ENCODE assay signal across 11 mouse cellular contexts in genomic region chr5:64422787-64423587, GRCm38 (mm10).
A peak's percentile ranks its signal among the peaks of the same experiment; 100 is the strongest.
DNase-seq lines count a peak whose midpoint lies in the region; ATAC-seq and TF ChIP-seq lines count a peak whose summit lies in the region.
"Had no signal": no experiment of that assay in that cellular context is flagged by ENCODE, and none has a peak within 500 bp of the region (broad histone marks: within the 10 kb centered on the region; RNA-seq: fewer than 3 reads in every experiment).

No protein-coding gene starts in this region.

- TF ChIP-seq CTCF in kidney, postnatal 0 days (IDR thresholded peaks at IDR 0.05; ENCODE audit: low read depth), result no peak

- peak overlapping the region; percentile 7; the same call in 1 of the 2 replicates for H3K27ac ChIP-seq in embryonic facial prominence, embryonic 13.5 days
- H3K27ac ChIP-seq in hindbrain, embryonic 11.5 days (ENCODE audit: low read depth, low read length), result no peak overlapping the region
- peak overlapping the region; percentile 58; the same call in 1 of the 2 replicates for H3K27ac ChIP-seq in kidney, postnatal 0 days
- no peak overlapping the region for H3K27ac ChIP-seq in neural tube, embryonic 13.5 days (replicated peaks)
- H3K27ac ChIP-seq: liver, embryonic 14.5 days had no signal

- no peak for ATAC-seq in embryonic facial prominence, embryonic 13.5 days (ENCODE audit: insufficient number of reproducible peaks, insufficient read depth, low FRiP score, low TSS enrichment, low read depth)
- ATAC-seq in hindbrain, embryonic 11.5 days (ENCODE audit: low FRiP score), result peak; percentile 40; the same call in 1 of the 2 replicates
- ATAC-seq in kidney, postnatal 0 days (replicated peaks; ENCODE audit: low FRiP score, low read depth), result peak; percentile 65
- ATAC-seq in neural tube, embryonic 13.5 days (ENCODE audit: low read depth), result peak; percentile 36; the same call in 1 of the 2 replicates
- no peak for ATAC-seq in megakaryocyte-erythroid progenitor cell, adult 5-6 weeks (replicated peaks; ENCODE audit: low FRiP score, low TSS enrichment, poor library complexity, severe bottlenecking)

- WGBS in embryonic facial prominence, embryonic 13.5 days, result 23% methylated on average over 13 of the region's 13 CpGs
- 38% methylated on average over 13 of the region's 13 CpGs for WGBS in hindbrain, embryonic 11.5 days
- WGBS in kidney, postnatal 0 days, result 15% methylated on average over 13 of the region's 13 CpGs
- 10% methylated on average over 13 of the region's 13 CpGs for WGBS in neural tube, embryonic 13.5 days

- no peak overlapping the region for H3K9ac ChIP-seq in embryonic facial prominence, embryonic 13.5 days
- no peak overlapping the region for H3K9ac ChIP-seq in hindbrain, embryonic 11.5 days (ENCODE audit: low read depth, low read length)
- no peak overlapping the region for H3K9ac ChIP-seq in kidney, postnatal 0 days (ENCODE audit: low read depth, low read length)
- no peak overlapping the region for H3K9ac ChIP-seq in neural tube, embryonic 13.5 days
- H3K9ac ChIP-seq: liver, embryonic 14.5 days had no signal

- no peak overlapping the region for H3K4me3 ChIP-seq in embryonic facial prominence, embryonic 13.5 days
- H3K4me3 ChIP-seq in hindbrain, embryonic 11.5 days (ENCODE audit: low read depth, low read length), result no peak overlapping the region
- H3K4me3 ChIP-seq in kidney, postnatal 0 days (replicated peaks; ENCODE audit: low read depth, low read length), result no peak overlapping the region
- H3K4me3 ChIP-seq in neural tube, embryonic 13.5 days, result no peak overlapping the region

- H3K4me1 ChIP-seq in embryonic facial prominence, embryonic 13.5 days, result peaks cover 12% of the 10 kb centered on the region
- H3K4me1 ChIP-seq in hindbrain, embryonic 11.5 days (replicated peaks; ENCODE audit: control insufficient read depth, insufficient read depth, low read length), result no peaks in the 10 kb centered on the region
- H3K4me1 ChIP-seq in kidney, postnatal 0 days (replicated peaks; ENCODE audit: insufficient read depth, low read length), result peaks cover 8% of the 10 kb centered on the region; the same call in 1 of the 2 replicates
- peaks cover 10% of the 10 kb centered on the region for H3K4me1 ChIP-seq in neural tube, embryonic 13.5 days (replicated peaks)

- no peaks in the 10 kb centered on the region for H3K36me3 ChIP-seq in embryonic facial prominence, embryonic 13.5 days
- no peaks in the 10 kb centered on the region for H3K36me3 ChIP-seq in hindbrain, embryonic 11.5 days (ENCODE audit: control insufficient read depth, insufficient read depth, low read length)
- H3K36me3 ChIP-seq in kidney, postnatal 0 days (ENCODE audit: insufficient read depth, low read length), result no peaks in the 10 kb centered on the region
- H3K36me3 ChIP-seq in neural tube, embryonic 13.5 days, result no peaks in the 10 kb centered on the region
- H3K36me3 ChIP-seq: G1E had no signal

- H3K4me2 ChIP-seq in embryonic facial prominence, embryonic 13.5 days, result no peak overlapping the region
- H3K4me2 ChIP-seq in hindbrain, embryonic 11.5 days (replicated peaks; ENCODE audit: low read depth, low read length), result no peak overlapping the region
- no peak overlapping the region for H3K4me2 ChIP-seq in kidney, postnatal 0 days (ENCODE audit: low read length)
- H3K4me2 ChIP-seq in neural tube, embryonic 13.5 days, result no peak overlapping the region

- intact Hi-C loops in gastrocnemius, postnatal 36 days (cut with DNase I), result no loop called here

- peaks cover 5% of the 10 kb centered on the region; the same call in 1 of the 2 replicates for H3K9me3 ChIP-seq in embryonic facial prominence, embryonic 13.5 days
- H3K9me3 ChIP-seq in hindbrain, embryonic 11.5 days (ENCODE audit: control insufficient read depth, low read length), result no peaks in the 10 kb centered on the region
- no peaks in the 10 kb centered on the region; the same call in 1 of the 2 replicates for H3K9me3 ChIP-seq in kidney, postnatal 0 days (replicated peaks; ENCODE audit: low read length)
- peaks cover 5% of the 10 kb centered on the region; the same call in 1 of the 2 replicates for H3K9me3 ChIP-seq in neural tube, embryonic 13.5 days
- H3K9me3 ChIP-seq: G1E had no signal

- no peaks in the 10 kb centered on the region for H3K27me3 ChIP-seq in embryonic facial prominence, embryonic 13.5 days
- H3K27me3 ChIP-seq in hindbrain, embryonic 11.5 days (ENCODE audit: control insufficient read depth, insufficient read depth, low read length), result no peaks in the 10 kb centered on the region
- no peaks in the 10 kb centered on the region for H3K27me3 ChIP-seq in kidney, postnatal 0 days (ENCODE audit: insufficient read depth, low read length)
- H3K27me3 ChIP-seq in neural tube, embryonic 13.5 days, result peaks cover 23% of the 10 kb centered on the region; the same call in 1 of the 2 replicates

- peak; percentile 40 for DNase-seq in hindbrain, embryonic 11.5 days (ENCODE audit: low spot score)
- DNase-seq in kidney, postnatal 0 days (ENCODE audit: low spot score), result peak; percentile 55
- DNase-seq in spleen, adult 12 weeks (ENCODE audit: low spot score), result no peak
- DNase-seq in left cerebral cortex, adult 9 months (ENCODE audit: low spot score in 2 of 2), result no peak
- no peak for DNase-seq in gastrocnemius, postnatal 36 days
- DNase-seq: thymus, postnatal 14 days had no signal

Comparison
In these comparisons a context has a peak if more than half of its experiments do, and no peak if none do; other contexts are left out.
1. ATAC-seq: peak in hindbrain, embryonic 11.5 days (single experiment), kidney, postnatal 0 days (single experiment) and neural tube, embryonic 13.5 days (single experiment); none in embryonic facial prominence, embryonic 13.5 days (single experiment) and megakaryocyte-erythroid progenitor cell, adult 5-6 weeks (single experiment).
2. H3K27ac ChIP-seq: peak in embryonic facial prominence, embryonic 13.5 days (single experiment) and kidney, postnatal 0 days (single experiment); none in hindbrain, embryonic 11.5 days (single experiment) and neural tube, embryonic 13.5 days (single experiment).
3. DNase-seq: peak in hindbrain, embryonic 11.5 days (single experiment) and kidney, postnatal 0 days (single experiment); none in spleen, adult 12 weeks (single experiment), left cerebral cortex, adult 9 months (0 of 2) and gastrocnemius, postnatal 36 days (0 of 2).